Mouse (Mus musculus) CH12.LX (cell line): Measurements from ENCODE around the gene Lyg1. TPM values are rescaled to one million over a fixed set of nuclear protein-coding genes. Genes with fewer than 3 reads are reported as not detected.

ENCODE experiments used
- DNase-seq: peaks from one replicate; pipeline ENCODE4 v3.0.0-alpha.2; 2013; ENCODE audit errors: extremely low read depth
- H3K27ac ChIP-seq: 2 replicates; pipeline ENCODE4 v1.5.1; 2012; ENCODE audit warnings: low read depth, mild to moderate bottlenecking, control low read depth, moderate library complexity; ENCODE audit not compliant: insufficient read depth
- H3K27me3 ChIP-seq: replicated peaks from 2 replicates; pipeline ENCODE3; 2012; ENCODE audit warnings: inconsistent platforms
- H3K36me3 ChIP-seq, 2 experiments: replicated peaks in 1 of 2; 2 replicates each; pipeline versions ENCODE3 to v1.6.1; 2012; ENCODE audit warnings: inconsistent platforms in 1 of 2, low read length in 1 of 2, mild to moderate bottlenecking in 1 of 2, mixed read lengths in 1 of 2, moderate library complexity in 1 of 2; ENCODE audit not compliant: control insufficient read depth in 1 of 2, insufficient read depth in 1 of 2
- H3K4me1 ChIP-seq, 2 experiments: 2 replicates each; pipeline ENCODE4 v1.6.1; 2012; ENCODE audit warnings: inconsistent platforms in 1 of 2, moderate library complexity in 1 of 2; ENCODE audit not compliant: insufficient read depth in 2 of 2, control insufficient read depth in 1 of 2
- H3K4me2 ChIP-seq: 2 replicates; pipeline ENCODE4 v1.6.1; 2012; ENCODE audit warnings: low read depth, mild to moderate bottlenecking, control low read depth; ENCODE audit not compliant: poor library complexity, insufficient read depth, severe bottlenecking
- H3K4me3 ChIP-seq, 3 experiments: fragments of 150-350 bp in 1 of 3; sonication (generic) in 1 of 3; replicated peaks in 1 of 3; 2 replicates each; pipeline versions ENCODE3 to v1.5.1; 2011 to 2012; ENCODE audit warnings: low read depth in 2 of 3, low read length in 2 of 3, mild to moderate bottlenecking in 2 of 3, moderate library complexity in 2 of 3, control low read depth in 1 of 3, improper control_type of control experiment in 1 of 3, inconsistent platforms in 1 of 3, mixed read lengths in 1 of 3; ENCODE audit not compliant: poor library complexity in 1 of 3
- H3K79me2 ChIP-seq: replicated peaks from 2 replicates; pipeline ENCODE4 v1.6.1; 2012; ENCODE audit warnings: mild to moderate bottlenecking, moderate library complexity; ENCODE audit not compliant: control insufficient read depth, poor library complexity, insufficient read depth, severe bottlenecking; ENCODE audit errors: extremely low read depth
- H3K9ac ChIP-seq: 2 replicates; pipeline ENCODE4 v1.6.1; 2012; ENCODE audit warnings: low read depth, mild to moderate bottlenecking, control low read depth, moderate library complexity; ENCODE audit not compliant: insufficient read depth
- H3K9me3 ChIP-seq: replicated peaks from 2 replicates; pipeline ENCODE3; 2012; ENCODE audit warnings: low read length, inconsistent platforms, mixed read lengths
- BHLHE40 ChIP-seq: IDR thresholded peaks from 2 replicates; pipeline ENCODE4 v1.6.1; 2011; ENCODE audit warnings: mild to moderate bottlenecking, low read depth, low read length, improper control_type of control experiment
- CHD2 ChIP-seq: IDR thresholded peaks from 2 replicates; pipeline ENCODE4 v1.6.1; 2011; ENCODE audit warnings: low read length, improper control_type of control experiment
- CTCF ChIP-seq, 2 experiments: IDR thresholded peaks in 1 of 2; conservative IDR thresholded peaks in 1 of 2; 2 replicates each; pipeline ENCODE4 v1.5.1; 2011 to 2012; ENCODE audit warnings: low read depth in 2 of 2, low read length in 2 of 2, improper control_type of control experiment in 1 of 2, inconsistent platforms in 1 of 2, mild to moderate bottlenecking in 1 of 2, moderate library complexity in 1 of 2
- ELF1 ChIP-seq: IDR thresholded peaks from 2 replicates; pipeline ENCODE4 v1.6.1; 2014; ENCODE audit warnings: low read depth, mild to moderate bottlenecking, inconsistent platforms, low read length, improper control_type of control experiment
- ETS1 ChIP-seq: conservative IDR thresholded peaks from 2 replicates; pipeline ENCODE4 v1.6.1; 2012; ENCODE audit warnings: low read depth, mild to moderate bottlenecking, inconsistent platforms, low read length, improper control_type of control experiment, moderate library complexity
- GABPA ChIP-seq: IDR thresholded peaks from 2 replicates; pipeline ENCODE4 v1.6.1; 2012; ENCODE audit warnings: low read depth, low read length, improper control_type of control experiment, inconsistent platforms; ENCODE audit not compliant: insufficient replicate concordance
- HCFC1 ChIP-seq: IDR thresholded peaks from 2 replicates; pipeline ENCODE4 v1.6.1; 2012; ENCODE audit warnings: low read depth, mild to moderate bottlenecking, inconsistent platforms, low read length, improper control_type of control experiment
- IRF4 ChIP-seq: IDR thresholded peaks from 2 replicates; pipeline ENCODE4 v1.6.1; 2014; ENCODE audit warnings: low read depth, mild to moderate bottlenecking, inconsistent platforms, low read length, improper control_type of control experiment
- JUN ChIP-seq: IDR thresholded peaks from 2 replicates; pipeline ENCODE4 v1.6.1; 2011; ENCODE audit warnings: low read depth, mild to moderate bottlenecking, low read length, improper control_type of control experiment, moderate library complexity; ENCODE audit not compliant: insufficient read depth
- KAT2A ChIP-seq: IDR thresholded peaks from 2 replicates; pipeline ENCODE4 v1.6.1; 2012; ENCODE audit warnings: low read length, improper control_type of control experiment, inconsistent platforms; ENCODE audit not compliant: insufficient replicate concordance
- MAFK ChIP-seq: IDR thresholded peaks from 2 replicates; pipeline ENCODE4 v1.6.1; 2011; ENCODE audit warnings: low read length, improper control_type of control experiment; ENCODE audit not compliant: insufficient replicate concordance
- MEF2A ChIP-seq: IDR thresholded peaks from 2 replicates; pipeline ENCODE4 v1.6.1; 2014; ENCODE audit warnings: low read depth, mild to moderate bottlenecking, inconsistent platforms, low read length, improper control_type of control experiment, borderline replicate concordance
- MXI1 ChIP-seq: IDR thresholded peaks from 2 replicates; pipeline ENCODE4 v1.6.1; 2011; ENCODE audit warnings: mild to moderate bottlenecking, low read depth, low read length, improper control_type of control experiment
- NELFE ChIP-seq: IDR thresholded peaks from 2 replicates; pipeline ENCODE4 v1.6.1; 2011; ENCODE audit warnings: low read depth, low read length, improper control_type of control experiment
- NRF1 ChIP-seq: IDR thresholded peaks from 2 replicates; pipeline ENCODE4 v1.6.1; 2014; ENCODE audit warnings: low read depth, mild to moderate bottlenecking, inconsistent platforms, low read length, improper control_type of control experiment, moderate library complexity
- PAX5 ChIP-seq: IDR thresholded peaks from 2 replicates; pipeline ENCODE4 v1.6.1; 2012; ENCODE audit warnings: low read length, inconsistent platforms, mixed read lengths
- POLR2A ChIP-seq: IDR thresholded peaks from 2 replicates; pipeline ENCODE4 v1.6.1; 2011; ENCODE audit warnings: low read depth, mild to moderate bottlenecking, improper control_type of control experiment, low read length
- RAD21 ChIP-seq: IDR thresholded peaks from 2 replicates; pipeline ENCODE4 v1.6.1; 2011; ENCODE audit warnings: low read depth, mild to moderate bottlenecking, low read length, improper control_type of control experiment, moderate library complexity
- RCOR1 ChIP-seq: conservative IDR thresholded peaks from 2 replicates; pipeline ENCODE4 v1.6.1; 2012; ENCODE audit warnings: low read depth, mild to moderate bottlenecking, inconsistent platforms, low read length, improper control_type of control experiment
- SIN3A ChIP-seq: IDR thresholded peaks from 2 replicates; pipeline ENCODE4 v1.6.1; 2012; ENCODE audit warnings: low read length, improper control_type of control experiment, inconsistent platforms
- SMC3 ChIP-seq: IDR thresholded peaks from 2 replicates; pipeline ENCODE4 v1.6.1; 2011; ENCODE audit warnings: low read depth, low read length, improper control_type of control experiment
- TBP ChIP-seq: conservative IDR thresholded peaks from 2 replicates; pipeline ENCODE4 v1.6.1; 2011; ENCODE audit warnings: low read depth, low read length, improper control_type of control experiment
- TCF12 ChIP-seq: IDR thresholded peaks from 2 replicates; pipeline ENCODE4 v1.6.1; 2014; ENCODE audit warnings: low read depth, mild to moderate bottlenecking, inconsistent platforms, low read length, improper control_type of control experiment
- UBTF ChIP-seq: IDR thresholded peaks from 2 replicates; pipeline ENCODE4 v1.6.1; 2012; ENCODE audit warnings: low read depth, mild to moderate bottlenecking, inconsistent platforms, low read length, improper control_type of control experiment, moderate library complexity
- USF2 ChIP-seq: conservative IDR thresholded peaks from 2 replicates; pipeline ENCODE4 v1.6.1; 2011; ENCODE audit warnings: low read depth, low read length, improper control_type of control experiment
- ZC3H11A ChIP-seq: IDR thresholded peaks from 2 replicates; pipeline ENCODE4 v1.6.1; 2012; ENCODE audit warnings: low read depth, mild to moderate bottlenecking, inconsistent platforms, low read length, improper control_type of control experiment
- ZKSCAN1 ChIP-seq: IDR thresholded peaks from 2 replicates; pipeline ENCODE4 v1.6.1; 2012; ENCODE audit warnings: low read depth, inconsistent platforms, low read length, improper control_type of control experiment, borderline replicate concordance
- ZMIZ1 ChIP-seq: IDR thresholded peaks from 2 replicates; pipeline ENCODE4 v1.6.1; 2012; ENCODE audit warnings: low read depth, mild to moderate bottlenecking, inconsistent platforms, low read length, improper control_type of control experiment
- ZNF384 ChIP-seq: IDR thresholded peaks from 2 replicates; pipeline ENCODE4 v1.6.1; 2012; ENCODE audit warnings: low read depth, low read length, improper control_type of control experiment, inconsistent platforms
- dilution Hi-C: fragments of 300-500 bp; cut with MboI; formaldehyde crosslinking; loops from 2 replicates; pipeline ENCODE4 v1.14.3; 2020; ENCODE audit warnings: low sequenced_read_pairs; ENCODE audit not compliant: extremely low pct_unique_long_range_greater_than_20kb, extremely low pct_ligation_motif_present
- in situ Hi-C: fragments of 300-500 bp; cut with MboI; formaldehyde crosslinking; loops from 3 replicates; pipeline ENCODE4 v1.14.3; 2019; ENCODE audit warnings: low sequenced_read_pairs, low pct_ligation_motif_present, low pct_unique_long_range_greater_than_20kb, mixed read lengths
- polyA plus RNA-seq: library from polyadenylated mRNA; unstranded; fragments of >175 nt; gene quantifications from 2 replicates; pipeline ENCODE4 v1.2.1, GENCODE M21; 2012; ENCODE audit warnings: low read depth; ENCODE audit not compliant: insufficient read length
- total RNA-seq, 2 experiments: library from RNA; depleted of rRNA; stranded (reverse); fragments of 300-350 nt in 1 of 2; fragments of >200 nt in 1 of 2; gene quantifications; 2 replicates each; pipeline ENCODE4 v1.2.3; 2012 to 2014

The Lyg1 gene
- total and polyA plus RNA-seq, 3 experiments, result not detected

GRCm38 (mm10) chr1:37998371-37999199, 41.0 kb upstream of the Lyg1 start:
- Histone ChIP-seq H3K9ac (peak overlapping the region; percentile 81), H3K27ac (peak overlapping the region; percentile 38; the same call in 1 of the 2 replicates), H3K27me3 (no peaks in the 10 kb centered on the region), H3K4me3 (peak overlapping the region; percentile 72 to 82 (median 81)), H3K36me3 (peaks cover 19 to 33% of the 10 kb centered on the region in 2 experiments), H3K79me2 (peaks cover 66% of the 10 kb centered on the region), H3K9me3 (no peaks in the 10 kb centered on the region), H3K4me1 (peaks cover 6 to 28% of the 10 kb centered on the region in 2 experiments; a peak in 3 of 4 replicates), H3K4me2 (peak overlapping the region; percentile 48)
- TF ChIP-seq ZC3H11A (no peak), ZNF384 (peak; percentile 77)
- dilution Hi-C loops, result no loop called here
- DNase-seq, result no peak
- in situ Hi-C loops, result no loop called here

GRCm38 (mm10) chr1:37997867-37998266, 40.3 kb upstream of the Lyg1 start, which contains the start of the genes Txndc9 and Eif5b:
Gene Txndc9, minus strand, starts transcription at chr1:37997893.
Gene Eif5b, plus strand, starts transcription at chr1:37998010.
- Histone ChIP-seq H3K36me3 (peaks cover 23 to 36% of the 10 kb centered on the region in 2 experiments), H3K27me3 (no peaks in the 10 kb centered on the region), H3K4me3 (peak within 1 kb of the TSS; percentile 81 to 97 (median 82)), H3K9ac (peak within 1 kb of the TSS; percentile 87), H3K4me2 (peak within 1 kb of the TSS; percentile 96), H3K9me3 (no peaks in the 10 kb centered on the region), H3K4me1 (peaks cover 6 to 22% of the 10 kb centered on the region in 2 experiments; a peak in 3 of 4 replicates), H3K27ac (peak within 1 kb of the TSS; percentile 78), H3K79me2 (peaks cover 62% of the 10 kb centered on the region)
- TF ChIP-seq ELF1 (peak; percentile 77), ETS1 (peak; percentile 32; the same call in 1 of the 2 replicates), RAD21 (peak; percentile 16), UBTF (no peak), BHLHE40 (no peak), CHD2 (peak; percentile 36; the same call in 1 of the 2 replicates), PAX5 (no peak), USF2 (no peak), KAT2A (peak; percentile 67; the same call in 1 of the 2 replicates), TBP (0 out of 2 replicates have a peak, but pooled peaks have one; percentile 55), HCFC1 (peak; percentile 87), GABPA (peak; percentile 27; the same call in 1 of the 2 replicates), MAFK (no peak), SIN3A (peak; percentile 75; the same call in 1 of the 2 replicates), ZKSCAN1 (no peak), MXI1 (peak; percentile 83; the same call in 1 of the 2 replicates), POLR2A (peak; percentile 88), NELFE (peak; percentile 78), RCOR1 (no peak), MEF2A (peak; percentile 64; the same call in 1 of the 2 replicates), IRF4 (peak; percentile 75), NRF1 (peak; percentile 91), TCF12 (peak; percentile 93), JUN (no peak), ZMIZ1 (peak; percentile 87), CTCF (conservative IDR thresholded peaks at IDR 0.05 in 1 of 2, IDR thresholded peaks at IDR 0.05 in 1 of 2; ENCODE audit: low read depth in 2 of 2, low read length in 2 of 2) (peak in 1 of 2 experiments; percentile 76; a peak in 2 of 4 replicates), SMC3 (peak; percentile 32)
- in situ Hi-C loops (no loop called here), dilution Hi-C loops (no loop called here)
- peak; percentile 88 for DNase-seq
